Mouse (Mus musculus) c-Kit-positive CD71-positive TER-119-positive erythroid progenitor cells, embryonic 14.5 days (primary cell): ENCODE measurements around the gene Nuak2.

Experiments
- DNase-seq: peaks from one replicate; pipeline ENCODE4 v3.0.0-alpha.2; 2013; ENCODE audit warnings: low spot score

The Nuak2 gene

GRCm38 (mm10) chr1:132377811-132378210 is 61.9 kb downstream of the Nuak2 start:
- no peak for DNase-seq

- DNase-seq, result no peak
These were observed 64.7 kb downstream of the Nuak2 start for GRCm38 (mm10) chr1:132380550-132381100.

- DNase-seq, result no peak
These were observed 66.0 kb downstream of the Nuak2 start for GRCm38 (mm10) chr1:132381929-132382328.
